Mouse (Mus musculus): ENCODE data around the gene Xcl1.

GRCm38 (mm10) chr1:164897163-164897817 lies 38.0 kb downstream of the Xcl1 start:
- TF ChIP-seq GATA1 (IDR thresholded peaks at IDR 0.05; ENCODE audit: low read length) (no peak), TAL1 (IDR thresholded peaks at IDR 0.05; ENCODE audit: low read length) (no peak)
